Comparison of ENCODE assay signal across 18 mouse cellular contexts in the genomic region with DNA sequence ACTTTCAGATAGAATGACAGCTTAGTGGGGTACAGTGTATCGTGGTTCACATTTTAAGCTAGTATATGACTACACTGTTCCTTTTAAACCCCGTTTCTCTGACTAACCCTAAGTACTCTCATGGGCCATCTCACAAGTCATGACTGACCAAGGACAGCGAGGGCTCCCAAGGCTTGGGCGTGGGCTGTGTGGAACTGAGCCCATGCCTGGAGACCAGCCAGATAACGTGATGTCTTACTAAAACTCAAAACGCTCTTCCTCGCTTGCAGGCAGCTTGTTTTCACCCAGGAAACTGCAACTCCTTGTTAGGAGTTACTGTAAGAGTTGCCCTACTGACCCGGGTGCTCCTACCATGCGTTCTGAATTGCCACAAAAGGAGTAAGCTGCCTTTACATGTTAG. TPM values are rescaled to one million over a fixed set of nuclear protein-coding genes. Genes with fewer than 3 reads are reported as not detected.
A peak's percentile ranks its signal among the peaks of the same experiment; 100 is the strongest.
DNase-seq lines count a peak whose midpoint lies in the region; ATAC-seq and TF ChIP-seq lines count a peak whose summit lies in the region.
"Had no signal": no experiment of that assay in that cellular context is flagged by ENCODE, and none has a peak within 500 bp of the region (broad histone marks: within the 10 kb centered on the region; RNA-seq: fewer than 3 reads in every experiment).

No protein-coding gene starts in this region.

- no peak overlapping the region for H3K4me2 ChIP-seq in kidney, embryonic 16.5 days (replicated peaks; ENCODE audit: low read depth, low read length)
- H3K4me2 ChIP-seq: forebrain, embryonic 15.5 days; limb, embryonic 15.5 days; lung, embryonic 15.5 days had no signal

- no peaks in the 10 kb centered on the region for H3K27me3 ChIP-seq in kidney, adult 2 months (replicated peaks; ENCODE audit: control insufficient read depth, insufficient read depth, low read length)
- no peaks in the 10 kb centered on the region for H3K27me3 ChIP-seq in kidney, embryonic 16.5 days (ENCODE audit: insufficient read depth, low read length)
- H3K27me3 ChIP-seq: forebrain, embryonic 15.5 days; limb, embryonic 15.5 days; lung, embryonic 15.5 days had no signal

- no peak overlapping the region for H3K27ac ChIP-seq in kidney, adult 2 months (ENCODE audit: insufficient read depth, low read depth, low read length)
- no peak overlapping the region for H3K27ac ChIP-seq in kidney, embryonic 16.5 days (ENCODE audit: low read length)
- H3K27ac ChIP-seq: forebrain, embryonic 15.5 days; limb, embryonic 15.5 days; lung, embryonic 15.5 days; midbrain, embryonic 10.5 days had no signal

- peaks cover 11% of the 10 kb centered on the region for H3K36me3 ChIP-seq in kidney, adult 2 months (ENCODE audit: control insufficient read depth, insufficient read depth, low read length)
- peaks cover 24% of the 10 kb centered on the region for H3K36me3 ChIP-seq in kidney, embryonic 16.5 days (ENCODE audit: insufficient read depth, low read length)

- DNase-seq in kidney, adult 2 months, result peak; percentile 36
- DNase-seq in adrenal gland, adult 18-20 months (ENCODE audit: low spot score in 2 of 2), result peak; percentile 57 to 70
- DNase-seq in adrenal gland, postnatal 36 days, result peak; percentile 84 to 90
- peak; percentile 32 for DNase-seq in heart, postnatal 4 days
- DNase-seq in cerebellum, adult 11 months, result no peak
- DNase-seq in adipocyte (ENCODE audit: low spot score), result no peak
- DNase-seq: cerebellum, adult 8-10 months; embryo, embryonic 11 days; right cerebral cortex, postnatal 25 days; thymus, postnatal 25 days had no signal

- no peak overlapping the region for H3K4me3 ChIP-seq in kidney, adult 2 months (ENCODE audit: insufficient read depth, low read depth, low read length)
- H3K4me3 ChIP-seq in kidney, embryonic 16.5 days (ENCODE audit: low read length), result no peak overlapping the region
- H3K4me3 ChIP-seq: forebrain, embryonic 15.5 days; limb, embryonic 15.5 days; lung, embryonic 15.5 days; midbrain, embryonic 10.5 days; myocyte had no signal

- no peak overlapping the region for H3K9ac ChIP-seq in kidney, embryonic 16.5 days (replicated peaks; ENCODE audit: low read length)
- H3K9ac ChIP-seq: forebrain, embryonic 15.5 days; limb, embryonic 15.5 days; lung, embryonic 15.5 days had no signal

- no peak for ATAC-seq in kidney, embryonic 16.5 days (ENCODE audit: low FRiP score, low TSS enrichment)
- ATAC-seq: forebrain, embryonic 15.5 days; intestine, embryonic 16.5 days had no signal

- 69% methylated on average over 9 of the region's 9 CpGs for WGBS in kidney, adult 2 months
- 90% methylated on average over 9 of the region's 9 CpGs for WGBS in kidney, embryonic 16.5 days

- peaks cover 13% of the 10 kb centered on the region; the same call in 1 of the 2 replicates for H3K4me1 ChIP-seq in kidney, adult 2 months (ENCODE audit: control insufficient read depth, insufficient read depth, low read length)
- H3K4me1 ChIP-seq in kidney, embryonic 16.5 days (ENCODE audit: insufficient read depth, low read length), result no peaks in the 10 kb centered on the region
- H3K4me1 ChIP-seq: forebrain, embryonic 15.5 days; limb, embryonic 15.5 days; lung, embryonic 15.5 days; midbrain, embryonic 10.5 days had no signal

- TF ChIP-seq CTCF in kidney, adult 2 months (conservative IDR thresholded peaks at IDR 0.05; ENCODE audit: insufficient read depth, insufficient read length, low read depth, low read length), result no peak

- no peaks in the 10 kb centered on the region for H3K9me3 ChIP-seq in kidney, embryonic 16.5 days (ENCODE audit: low read length)
- H3K9me3 ChIP-seq: forebrain, embryonic 15.5 days; G1E; limb, embryonic 15.5 days; lung, embryonic 15.5 days; midbrain, embryonic 10.5 days had no signal

- TF ChIP-seq POLR2A in kidney, adult 2 months (IDR thresholded peaks at IDR 0.05; ENCODE audit: low read depth, low read length), result no peak

RNA-seq across cellular contexts. Expression of a gene that starts 32.5 kb away (rescaled TPM):
- polyA plus RNA-seq in kidney, adult 2 months (2012; rRNA removed), result 58.4 and 60.7 TPM in 2 replicates
- 36.1 and 59.0 TPM in 2 replicates for polyA plus RNA-seq in kidney, embryonic 16.5 days (2015; fragmentation: Nextera tagmentation; extraction: Ambion mirVana)
- 100 to 1,000 TPM; 120 to 143 TPM for total RNA-seq in adrenal gland, adult 18-20 months (2021)
- total RNA-seq in adrenal gland, postnatal 36 days (2021), result 100 to 1,000 TPM; 120 to 151 TPM
- 100 to 1,000 TPM; 180 to 186 TPM for total RNA-seq in heart, postnatal 4 days (2021)

Comparison
In these comparisons a context has a peak if more than half of its experiments do, and no peak if none do; other contexts are left out.
1. DNase-seq: peak in kidney, adult 2 months (single experiment), adrenal gland, adult 18-20 months (2 of 2), adrenal gland, postnatal 36 days (2 of 2) and heart, postnatal 4 days (single experiment); none in cerebellum, adult 11 months (single experiment) and adipocyte (single experiment).